Mouse (Mus musculus) lung, postnatal 36 days (tissue): ENCODE measurements around the gene Hemk1.

ENCODE experiments used
- DNase-seq: peaks from one replicate; pipeline ENCODE4 v3.0.0; 2022; ENCODE audit warnings: mixed read lengths

The Hemk1 gene

GRCm38 (mm10) chr9:107289211-107290076, 48.7 kb downstream of the Hemk1 start, which contains the start of gene Mapkapk3:
TSS of gene Mapkapk3 (minus strand) at chr9:107289877.
- DNase-seq, result peak; percentile 96

GRCm38 (mm10) chr9:107288711-107289110, 49.4 kb downstream of the Hemk1 start:
- DNase-seq, result peak; percentile 90

- no peak for DNase-seq
Measured at GRCm38 (mm10) chr9:107288105-107288650, 50.0 kb downstream of the Hemk1 start.

GRCm38 (mm10) chr9:107287294-107287693, 50.9 kb downstream of the Hemk1 start:
- DNase-seq, result no peak

GRCm38 (mm10) chr9:107285009-107285408, 53.1 kb downstream of the Hemk1 start:
- DNase-seq, result peak; percentile 72

GRCm38 (mm10) chr9:107282951-107283350, 55.2 kb downstream of the Hemk1 start:
- no peak for DNase-seq

- no peak for DNase-seq
Measured at GRCm38 (mm10) chr9:107281241-107281987, 56.7 kb downstream of the Hemk1 start.

GRCm38 (mm10) chr9:107280322-107281027, 57.7 kb downstream of the Hemk1 start:
- peak; percentile 46 for DNase-seq

- DNase-seq, result no peak
Measured at GRCm38 (mm10) chr9:107279378-107280321, 58.5 kb downstream of the Hemk1 start.

- peak; percentile 78 for DNase-seq
Measured at GRCm38 (mm10) chr9:107278527-107279377, 59.4 kb downstream of the Hemk1 start.

GRCm38 (mm10) chr9:107278126-107278525, 60.0 kb downstream of the Hemk1 start:
- DNase-seq, result no peak

- DNase-seq, result no peak
Measured at GRCm38 (mm10) chr9:107277603-107278002, 60.5 kb downstream of the Hemk1 start.
